Mouse (Mus musculus) hindbrain, embryonic 11.5 days (tissue): ENCODE results near the gene Cenpx. TPM values are rescaled to one million over a fixed set of nuclear protein-coding genes. Genes with fewer than 3 reads are reported as not detected.

Experiments used
- ATAC-seq: fragments of 200-750 bp; cut with Nextera tagmentation; 2 replicates; pipeline ENCODE4 v1.8.0; 2017; ENCODE audit warnings: mild to moderate bottlenecking, moderate TSS enrichment, moderate library complexity; ENCODE audit not compliant: low FRiP score
- DNase-seq: peaks from one replicate; pipeline ENCODE4 v3.0.0-alpha.2; 2015; ENCODE audit warnings: low spot score
- H3K27ac ChIP-seq: fragments of 300-500 bp; sonication (generic); 2 replicates; pipeline ENCODE4 v1.5.1; 2014; ENCODE audit warnings: mild to moderate bottlenecking, low read depth, low read length
- H3K27me3 ChIP-seq: fragments of 300-500 bp; sonication (generic); 2 replicates; pipeline ENCODE4 v1.6.1; 2014; ENCODE audit warnings: mild to moderate bottlenecking, low read length, moderate library complexity, mixed read lengths; ENCODE audit not compliant: control insufficient read depth, insufficient read depth
- H3K36me3 ChIP-seq: fragments of 300-500 bp; sonication (generic); 2 replicates; pipeline ENCODE4 v1.6.1; 2014; ENCODE audit warnings: mild to moderate bottlenecking, low read length, moderate library complexity, mixed read lengths; ENCODE audit not compliant: control insufficient read depth, insufficient read depth
- H3K4me1 ChIP-seq: fragments of 300-500 bp; sonication (generic); replicated peaks from 2 replicates; pipeline ENCODE4 v1.6.1; 2014; ENCODE audit warnings: low read length, mixed read lengths; ENCODE audit not compliant: control insufficient read depth, insufficient read depth
- H3K4me2 ChIP-seq: fragments of 300-500 bp; sonication (generic); replicated peaks from 2 replicates; pipeline ENCODE4 v1.6.1; 2014; ENCODE audit warnings: mild to moderate bottlenecking, low read depth, low read length
- H3K4me3 ChIP-seq: fragments of 300-500 bp; sonication (generic); 2 replicates; pipeline ENCODE4 v1.5.1; 2014; ENCODE audit warnings: low read depth, low read length
- H3K9ac ChIP-seq: fragments of 300-500 bp; sonication (generic); 2 replicates; pipeline ENCODE4 v1.6.1; 2014; ENCODE audit warnings: low read depth, low read length
- H3K9me3 ChIP-seq: fragments of 300-500 bp; sonication (generic); 2 replicates; pipeline ENCODE4 v1.6.1; 2016; ENCODE audit warnings: low read length; ENCODE audit not compliant: control insufficient read depth
- WGBS: fragments of 180-500 bp; shearing (Covaris S2); extraction: QIAGEN DNeasy Blood & Tissue Kit; methylation state at CpG from one replicate; pipeline ENCODE4 v1.1.7; 2014; 5-methylcytosine and 5-hydroxymethylcytosine counted together
- polyA plus RNA-seq: library from polyadenylated mRNA; unstranded; fragments of >200 nt; fragmentation: Nextera tagmentation; extraction: Ambion mirVana; gene quantifications from 2 replicates; pipeline ENCODE4 v1.2.1, GENCODE M21; 2014

The Cenpx gene
- polyA plus RNA-seq, 1 experiment from 2014 or later, result 121 TPM

DNA sequence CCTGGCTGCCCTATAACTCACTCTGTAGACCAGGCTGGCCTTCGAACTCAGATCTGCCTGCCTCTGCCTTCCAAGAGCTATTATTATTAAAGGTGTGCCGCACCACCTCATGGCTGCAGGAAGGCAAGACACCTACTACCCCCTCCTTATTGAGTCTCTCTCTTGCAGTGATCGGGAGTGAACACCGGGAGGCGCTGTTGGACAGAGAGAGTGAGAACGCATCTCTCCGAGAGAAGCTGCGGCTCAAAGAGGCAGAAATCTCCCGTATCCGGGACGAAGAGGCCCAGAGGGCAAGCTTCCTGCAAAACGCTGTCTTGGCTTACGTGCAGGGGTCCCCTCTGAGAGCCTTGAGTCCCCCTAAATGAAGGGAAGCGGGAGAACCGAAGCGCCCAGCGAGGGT, 6.9 kb upstream of the Cenpx start:
- DNase-seq (peak; percentile 95), ATAC-seq (peak; percentile 46; the same call in 1 of the 2 replicates)
- 12% methylated on average over 17 of the region's 17 CpGs for WGBS
- Histone ChIP-seq H3K27ac (no peak overlapping the region), H3K9me3 (no peaks in the 10 kb centered on the region), H3K4me3 (peak overlapping the region; percentile 52), H3K4me2 (peak overlapping the region; percentile 88), H3K36me3 (peaks cover 5% of the 10 kb centered on the region; the same call in 1 of the 2 replicates), H3K9ac (peak overlapping the region; percentile 72), H3K4me1 (peaks cover 10% of the 10 kb centered on the region), H3K27me3 (peaks cover 2% of the 10 kb centered on the region)

DNA sequence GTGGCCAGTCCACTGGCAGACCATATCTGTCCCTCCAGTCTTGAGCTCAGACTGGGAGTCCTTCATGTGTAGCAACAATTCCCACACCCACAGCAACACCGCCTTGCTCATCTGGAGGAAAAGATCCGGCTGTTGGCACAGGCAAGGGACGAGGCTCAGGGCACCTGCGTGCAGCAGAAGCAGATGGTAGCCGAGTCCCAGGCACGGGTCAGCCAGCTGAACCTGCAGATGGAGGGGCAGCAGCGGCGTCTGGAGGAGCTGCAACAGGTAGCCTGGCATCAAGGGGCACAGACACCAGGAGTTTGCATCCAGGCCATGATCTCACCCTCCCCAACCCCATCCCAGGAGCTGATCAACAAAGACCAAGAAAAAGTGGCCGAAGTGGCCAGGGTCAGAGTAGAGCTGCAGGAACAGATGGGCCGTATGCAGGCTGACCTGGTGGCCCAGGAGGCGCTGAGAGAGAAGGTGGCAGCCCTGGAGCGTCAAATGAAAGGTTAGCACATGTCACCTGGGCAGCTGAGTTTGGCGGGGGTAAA, 6.4 kb upstream of the Cenpx start:
- DNase-seq, result no peak
- H3K9me3 ChIP-seq, result no peaks in the 10 kb centered on the region
- H3K4me2 ChIP-seq, result no peak overlapping the region
- peaks cover 10% of the 10 kb centered on the region for H3K4me1 ChIP-seq
- no peak overlapping the region for H3K9ac ChIP-seq
- H3K4me3 ChIP-seq, result no peak overlapping the region
- ATAC-seq, result no peak
- WGBS, result 89% methylated on average over 13 of the region's 13 CpGs
- peaks cover 5% of the 10 kb centered on the region; the same call in 1 of the 2 replicates for H3K36me3 ChIP-seq
- H3K27me3 ChIP-seq, result peaks cover 2% of the 10 kb centered on the region
- no peak overlapping the region for H3K27ac ChIP-seq

DNA sequence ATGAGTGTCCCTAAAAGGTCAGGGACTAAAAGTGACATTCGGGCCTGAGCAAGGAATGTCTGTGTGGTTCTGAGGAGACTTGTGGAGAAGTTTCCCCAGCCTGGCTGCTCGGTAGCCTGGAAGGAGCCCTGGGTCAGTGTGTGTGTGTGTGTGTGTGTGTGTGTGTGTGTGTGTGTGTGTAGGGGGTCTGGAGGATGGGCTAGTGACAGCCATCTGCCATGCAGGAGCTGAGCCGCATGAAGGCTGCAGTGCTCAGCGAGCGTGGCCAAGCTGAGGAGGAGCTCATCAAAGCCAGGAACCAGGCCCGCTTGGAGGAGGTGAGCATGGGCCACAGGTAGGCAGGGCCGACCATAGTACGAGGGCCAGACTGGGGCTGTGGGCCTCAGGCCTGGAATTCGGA, 5.7 kb upstream of the Cenpx start:
- H3K36me3 ChIP-seq, result peaks cover 5% of the 10 kb centered on the region; the same call in 1 of the 2 replicates
- ATAC-seq (no peak), DNase-seq (no peak)
- H3K4me1 ChIP-seq, result peaks cover 15% of the 10 kb centered on the region
- H3K9me3 ChIP-seq, result no peaks in the 10 kb centered on the region
- H3K27me3 ChIP-seq, result peaks cover 2% of the 10 kb centered on the region
- 87% methylated on average over 9 of the region's 9 CpGs for WGBS
- no peak overlapping the region for H3K4me3 ChIP-seq
- no peak overlapping the region for H3K27ac ChIP-seq
- H3K4me2 ChIP-seq, result no peak overlapping the region
- no peak overlapping the region for H3K9ac ChIP-seq

DNA sequence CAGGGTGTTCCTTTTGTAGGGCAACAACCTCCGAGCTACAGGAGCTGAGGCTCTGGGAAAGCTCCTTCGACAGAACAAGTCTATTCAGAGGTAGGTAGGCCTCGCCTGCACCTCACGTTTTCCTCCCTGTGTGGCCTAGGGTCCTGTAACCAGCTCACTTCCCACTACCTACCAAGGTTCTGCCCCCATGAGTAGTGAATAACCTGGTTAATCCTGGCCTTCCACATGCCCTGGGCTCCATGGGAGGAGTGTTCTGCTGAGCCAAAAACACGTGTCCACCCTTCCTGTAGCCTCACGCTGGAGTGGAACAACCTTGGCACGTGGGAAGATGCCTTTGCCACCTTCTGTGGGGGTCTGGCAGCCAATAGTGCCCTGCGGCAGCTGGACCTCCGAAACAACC, 1.6 kb upstream of the Cenpx start:
- no peak for ATAC-seq
- no peak for DNase-seq
- H3K4me3 ChIP-seq, result no peak overlapping the region
- no peaks in the 10 kb centered on the region for H3K9me3 ChIP-seq
- WGBS, result 90% methylated on average over 9 of the region's 9 CpGs
- H3K27me3 ChIP-seq, result no peaks in the 10 kb centered on the region
- no peak overlapping the region for H3K4me2 ChIP-seq
- H3K9ac ChIP-seq, result no peak overlapping the region
- peaks cover 11% of the 10 kb centered on the region for H3K4me1 ChIP-seq
- no peak overlapping the region for H3K27ac ChIP-seq
- H3K36me3 ChIP-seq, result peaks cover 5% of the 10 kb centered on the region; the same call in 1 of the 2 replicates

DNA sequence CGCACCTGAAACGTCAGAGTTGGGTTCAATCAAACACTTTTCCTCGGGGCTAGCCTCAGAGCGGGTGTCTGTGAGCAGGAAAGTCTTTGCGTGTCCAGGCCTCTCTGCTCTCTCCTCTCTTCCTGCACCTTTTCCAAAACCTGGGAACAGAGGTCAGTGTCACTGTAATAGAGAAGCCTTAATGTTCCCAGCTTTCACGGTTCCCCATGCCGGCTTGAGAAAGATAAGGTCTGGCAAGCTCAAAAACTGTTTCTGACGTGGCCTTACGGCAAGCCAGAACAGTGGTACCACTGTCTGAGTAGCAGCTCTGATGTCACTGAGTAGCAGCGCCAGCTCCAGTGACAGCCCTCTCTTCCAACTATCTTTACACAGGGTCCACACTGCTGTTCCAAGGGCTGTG, 1.0 kb upstream of the Cenpx start:
- H3K27me3 ChIP-seq, result no peaks in the 10 kb centered on the region
- no peaks in the 10 kb centered on the region for H3K9me3 ChIP-seq
- peak overlapping the region; percentile 53 for H3K4me3 ChIP-seq
- H3K4me1 ChIP-seq, result peaks cover 11% of the 10 kb centered on the region
- ATAC-seq, result no peak
- no peak overlapping the region for H3K27ac ChIP-seq
- no peak for DNase-seq
- H3K9ac ChIP-seq, result peak overlapping the region; percentile 83
- H3K36me3 ChIP-seq, result peaks cover 5% of the 10 kb centered on the region; the same call in 1 of the 2 replicates
- H3K4me2 ChIP-seq, result peak overlapping the region; percentile 94
- WGBS, result 68% methylated on average over 10 of the region's 10 CpGs

DNA sequence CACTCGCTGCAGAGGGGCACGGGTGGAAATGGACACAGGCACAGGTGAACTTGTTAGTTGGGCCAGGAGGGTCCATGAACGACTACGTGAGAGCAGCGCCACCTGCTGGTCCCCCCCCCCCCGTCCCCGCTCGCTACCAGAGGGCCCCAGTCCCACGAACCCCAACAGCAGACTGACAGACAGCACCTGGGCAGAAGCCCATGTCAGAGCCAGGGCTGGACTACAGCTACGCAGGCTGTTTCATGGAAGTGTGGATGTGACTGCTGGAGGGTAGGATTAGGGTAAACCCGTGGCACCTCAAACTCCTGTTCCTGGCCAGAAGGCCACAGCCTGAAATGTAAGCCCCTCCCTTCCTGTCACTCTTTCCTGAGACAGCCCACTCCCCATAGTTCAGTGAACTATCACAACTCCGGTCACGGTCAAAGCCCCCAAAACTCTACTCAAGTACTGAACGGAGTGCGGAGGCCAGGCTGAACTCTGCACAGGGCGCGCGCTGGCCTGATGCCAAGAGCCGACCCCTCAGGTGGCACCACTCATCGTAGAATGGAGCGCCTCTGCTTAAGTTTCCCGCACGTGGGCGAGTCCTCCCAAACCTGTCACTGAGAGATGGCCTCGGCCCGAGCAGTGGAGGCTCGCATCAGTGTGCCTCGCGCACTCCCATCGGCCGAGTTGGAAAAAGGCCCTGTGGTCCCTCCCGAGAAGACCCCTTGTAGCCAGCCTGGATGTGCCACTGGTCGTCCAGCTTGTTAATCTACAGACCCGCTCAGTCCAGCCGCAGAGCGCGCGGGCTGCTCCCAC, 568 bp downstream of the Cenpx start:
- H3K9me3 ChIP-seq, result no peaks in the 10 kb centered on the region
- H3K4me1 ChIP-seq, result peaks cover 11% of the 10 kb centered on the region
- WGBS, result under 1% methylated on average over 36 of the region's 38 CpGs
- peak overlapping the region; percentile 61 for H3K9ac ChIP-seq
- peak overlapping the region; percentile 87 for H3K4me2 ChIP-seq
- H3K4me3 ChIP-seq, result peak overlapping the region; percentile 53
- DNase-seq (peak; percentile 79), ATAC-seq (peak; percentile 51)
- no peaks in the 10 kb centered on the region for H3K27me3 ChIP-seq
- peak overlapping the region; percentile 43; the same call in 1 of the 2 replicates for H3K27ac ChIP-seq
- peaks cover 7% of the 10 kb centered on the region; the same call in 1 of the 2 replicates for H3K36me3 ChIP-seq

DNA sequence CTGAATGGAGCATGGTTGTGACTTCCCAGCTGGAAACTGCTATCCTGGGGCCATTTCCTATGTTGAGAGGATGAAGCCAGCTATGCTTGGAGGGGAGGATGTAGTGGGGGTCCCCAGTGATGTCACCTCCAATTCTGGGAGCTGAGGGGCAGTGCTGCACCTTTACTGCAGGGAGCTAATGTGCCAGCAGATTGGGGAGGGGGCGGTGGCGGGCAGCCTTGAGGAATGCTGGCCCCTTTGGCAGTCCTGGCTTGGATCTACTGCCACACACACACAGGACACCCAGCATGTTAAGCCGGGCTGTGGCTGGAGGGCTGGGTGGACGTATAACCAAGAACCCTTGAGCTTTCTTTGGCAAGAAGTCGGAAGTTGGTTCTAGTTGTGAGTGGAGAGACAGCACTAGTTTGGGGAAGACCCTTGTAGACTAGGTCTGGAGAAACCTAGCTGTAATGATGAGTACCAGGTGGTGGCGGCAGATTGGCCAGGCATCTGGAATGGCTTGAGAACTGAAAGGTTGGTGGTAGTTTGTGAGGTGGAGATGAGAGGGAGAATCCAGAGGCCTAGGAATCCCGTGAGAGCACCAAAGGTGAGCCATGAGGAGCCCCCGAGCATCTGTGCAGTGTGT, 1.4 kb downstream of the Cenpx start:
- 52% methylated on average over 8 of the region's 8 CpGs for WGBS
- ATAC-seq (no peak), DNase-seq (no peak)
- Histone ChIP-seq H3K9ac (0 out of 2 replicates have a peak overlapping the region, but pooled peaks have one; percentile 24), H3K4me1 (peaks cover 12% of the 10 kb centered on the region), H3K4me3 (0 out of 2 replicates have a peak overlapping the region, but pooled peaks have one; percentile 53), H3K27ac (no peak overlapping the region), H3K36me3 (0 out of 2 replicates have a peak, but pooled peaks cover 4% of the 10 kb centered on the region), H3K9me3 (no peaks in the 10 kb centered on the region), H3K4me2 (no peak overlapping the region; the same call in 1 of the 2 replicates), H3K27me3 (no peaks in the 10 kb centered on the region)

DNA sequence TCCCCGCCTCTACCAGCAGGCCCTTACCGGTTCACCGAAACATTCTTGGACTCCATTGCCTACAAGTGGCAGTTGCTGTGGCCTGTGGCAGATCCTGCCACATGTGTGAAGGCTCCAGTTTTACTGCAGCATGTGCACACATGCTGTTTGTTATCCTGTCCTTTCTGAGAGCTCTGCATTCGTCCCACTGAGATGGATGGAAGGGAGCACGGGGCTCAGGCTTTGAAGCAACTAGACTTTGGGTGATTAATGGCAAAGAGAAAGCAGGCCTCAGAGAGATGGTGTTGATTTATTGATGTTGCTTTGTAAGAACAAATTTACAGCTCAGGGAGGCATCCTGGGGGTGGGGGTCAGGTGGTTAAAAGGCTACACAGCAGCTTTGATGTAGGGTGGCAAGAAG, 2.9 kb downstream of the Cenpx start:
- H3K27ac ChIP-seq, result no peak overlapping the region

More for the DNA sequence above, 2.9 kb downstream of the Cenpx start:
- H3K9ac ChIP-seq, result no peak overlapping the region
- ATAC-seq, result no peak
- H3K27me3 ChIP-seq, result no peaks in the 10 kb centered on the region; the same call in 1 of the 2 replicates
- 69% methylated on average over 5 of the region's 5 CpGs for WGBS
- no peak overlapping the region for H3K4me3 ChIP-seq
- DNase-seq, result no peak
- peaks cover 20% of the 10 kb centered on the region for H3K4me1 ChIP-seq
- H3K9me3 ChIP-seq, result no peaks in the 10 kb centered on the region
- 0 out of 2 replicates have a peak, but pooled peaks cover 4% of the 10 kb centered on the region for H3K36me3 ChIP-seq
- H3K4me2 ChIP-seq, result no peak overlapping the region
